Mouse (Mus musculus) embryonic facial prominence, embryonic 13.5 days (tissue): ENCODE data around the gene Foxo3. TPM values are rescaled to one million over a fixed set of nuclear protein-coding genes. Genes with fewer than 3 reads are reported as not detected.

Source experiments
- ATAC-seq: fragments of 200-750 bp; cut with Nextera tagmentation; 2 replicates; pipeline ENCODE4 v1.8.0; 2017; ENCODE audit warnings: low read depth; ENCODE audit not compliant: insufficient number of reproducible peaks, insufficient read depth, low FRiP score, low TSS enrichment
- H3K27ac ChIP-seq: fragments of 300-500 bp; sonication (generic); 2 replicates; pipeline ENCODE4 v1.5.1; 2015; ENCODE audit warnings: moderate library complexity, mild to moderate bottlenecking, inconsistent platforms
- H3K27me3 ChIP-seq: fragments of 300-500 bp; sonication (generic); 2 replicates; pipeline ENCODE4 v1.6.1; 2015; ENCODE audit warnings: mild to moderate bottlenecking, inconsistent platforms
- H3K36me3 ChIP-seq: fragments of 300-500 bp; sonication (generic); 2 replicates; pipeline ENCODE4 v1.6.1; 2015; ENCODE audit warnings: mild to moderate bottlenecking, inconsistent platforms
- H3K4me1 ChIP-seq: fragments of 300-500 bp; sonication (generic); 2 replicates; pipeline ENCODE4 v1.6.1; 2015; ENCODE audit warnings: inconsistent platforms
- H3K4me2 ChIP-seq: fragments of 300-500 bp; sonication (generic); 2 replicates; pipeline ENCODE4 v1.6.1; 2015; ENCODE audit warnings: moderate library complexity, mild to moderate bottlenecking, inconsistent platforms
- H3K4me3 ChIP-seq: fragments of 300-500 bp; sonication (generic); 2 replicates; pipeline ENCODE4 v1.5.1; 2015; ENCODE audit warnings: mild to moderate bottlenecking, inconsistent platforms
- H3K9ac ChIP-seq: fragments of 300-500 bp; sonication (generic); 2 replicates; pipeline ENCODE4 v1.6.1; 2015; ENCODE audit warnings: mild to moderate bottlenecking, inconsistent platforms
- H3K9me3 ChIP-seq: fragments of 300-500 bp; sonication (generic); 2 replicates; pipeline ENCODE4 v1.6.1; 2016; ENCODE audit warnings: inconsistent platforms
- WGBS: fragments of 180-500 bp; shearing (Covaris S2); methylation state at CpG from one replicate; pipeline ENCODE4 v1.1.7; 2015; ENCODE audit warnings: mixed read lengths; 5-methylcytosine and 5-hydroxymethylcytosine counted together
- polyA plus RNA-seq: library from polyadenylated mRNA; unstranded; fragments of >200 nt; fragmentation: Nextera tagmentation; extraction: Ambion mirVana; gene quantifications from 2 replicates; pipeline ENCODE4 v1.2.1, GENCODE M21; 2015

Foxo3 gene
- polyA plus RNA-seq, 1 experiment from 2014 or later = 8.0 TPM

- no peak overlapping the region for H3K27ac ChIP-seq
- H3K4me3 ChIP-seq = no peak overlapping the region
- no peak overlapping the region for H3K4me2 ChIP-seq
- no peaks in the 10 kb centered on the region for H3K27me3 ChIP-seq
- 0 out of 2 replicates have a peak, but pooled peaks cover 3% of the 10 kb centered on the region for H3K36me3 ChIP-seq
- no peaks in the 10 kb centered on the region for H3K9me3 ChIP-seq
- H3K4me1 ChIP-seq = peaks cover 30% of the 10 kb centered on the region
- 51% methylated on average over 5 of the region's 5 CpGs for WGBS
- ATAC-seq = no peak
- H3K9ac ChIP-seq = no peak overlapping the region
These were observed 38.3 kb downstream of the Foxo3 start for GRCm38 (mm10) chr10:42238296-42238695.

DNA sequence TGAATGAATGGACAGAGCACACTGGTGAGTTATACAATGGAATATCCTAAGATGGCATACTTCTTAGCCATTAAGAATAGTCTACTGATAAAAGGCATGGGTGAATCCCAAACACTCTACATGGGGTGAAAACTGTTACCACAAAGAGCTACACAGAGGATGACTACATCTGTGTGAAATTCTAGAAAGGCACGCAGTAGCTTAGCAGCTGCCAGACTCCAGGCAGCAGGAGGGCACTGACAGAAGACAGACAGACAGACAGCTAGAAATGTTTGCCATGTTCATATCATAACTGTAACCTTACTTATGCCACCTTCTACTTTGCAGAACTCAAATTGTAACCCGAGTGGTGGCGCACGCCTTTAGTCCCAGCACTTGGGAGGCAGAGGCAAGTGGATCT, 39.0 kb downstream of the Foxo3 start:
- WGBS = 88% methylated on average over 4 of the region's 4 CpGs
- H3K4me3 ChIP-seq = no peak overlapping the region
- no peak overlapping the region for H3K4me2 ChIP-seq
- ATAC-seq = no peak
- no peaks in the 10 kb centered on the region for H3K9me3 ChIP-seq
- H3K9ac ChIP-seq = no peak overlapping the region
- H3K27ac ChIP-seq = no peak overlapping the region
- 0 out of 2 replicates have a peak, but pooled peaks cover 3% of the 10 kb centered on the region for H3K36me3 ChIP-seq
- no peaks in the 10 kb centered on the region for H3K27me3 ChIP-seq
- peaks cover 37% of the 10 kb centered on the region for H3K4me1 ChIP-seq

DNA sequence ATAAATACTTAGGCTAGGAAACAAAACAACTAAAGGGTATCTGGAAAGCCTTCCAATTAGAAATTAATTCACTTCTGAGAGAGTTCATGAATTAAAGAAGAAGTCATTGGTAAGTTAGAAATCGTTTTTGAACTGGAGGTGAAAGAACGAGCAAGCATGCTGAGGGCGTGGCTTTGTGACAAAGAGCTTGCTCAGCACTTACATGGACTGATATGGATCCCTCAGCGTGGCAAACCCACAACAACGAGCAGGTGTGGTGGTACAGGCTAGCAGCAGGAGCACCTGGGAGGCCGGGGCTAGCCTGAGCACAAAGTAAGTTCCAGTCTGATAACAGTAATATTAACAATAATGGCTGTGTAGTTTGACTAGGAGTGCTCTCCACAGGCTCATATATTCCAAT, 41.2 kb downstream of the Foxo3 start:
- no peak for ATAC-seq
- no peak overlapping the region for H3K4me2 ChIP-seq
- H3K9ac ChIP-seq = no peak overlapping the region
- H3K9me3 ChIP-seq = no peaks in the 10 kb centered on the region
- no peaks in the 10 kb centered on the region for H3K27me3 ChIP-seq
- 83% methylated on average over 6 of the region's 6 CpGs for WGBS
- H3K4me3 ChIP-seq = no peak overlapping the region
- 0 out of 2 replicates have a peak, but pooled peaks cover 3% of the 10 kb centered on the region for H3K36me3 ChIP-seq
- H3K4me1 ChIP-seq = peaks cover 45% of the 10 kb centered on the region
- no peak overlapping the region for H3K27ac ChIP-seq

DNA sequence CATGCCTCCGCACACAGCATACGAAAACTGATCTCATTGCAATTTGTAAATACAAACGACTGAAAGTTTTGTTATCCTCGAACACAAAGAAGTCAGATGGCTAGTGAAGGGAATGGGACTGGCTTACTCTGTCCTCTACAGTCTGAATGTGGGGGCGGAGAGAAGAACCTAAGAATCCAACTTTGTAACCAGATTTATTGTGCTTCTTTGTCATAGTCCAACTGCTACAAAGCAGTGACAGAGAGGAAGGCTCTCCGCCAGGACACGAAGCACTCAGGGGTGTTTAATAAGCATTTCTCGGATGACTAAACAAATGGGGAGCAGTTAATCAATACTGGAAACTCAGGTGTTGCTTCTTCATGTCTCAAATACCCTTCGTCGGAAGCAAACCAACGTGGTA, 43.6 kb downstream of the Foxo3 start:
- Histone ChIP-seq H3K4me1 (peaks cover 53% of the 10 kb centered on the region), H3K36me3 (no peaks in the 10 kb centered on the region), H3K4me3 (no peak overlapping the region), H3K9ac (no peak overlapping the region), H3K9me3 (no peaks in the 10 kb centered on the region), H3K27ac (no peak overlapping the region), H3K4me2 (no peak overlapping the region), H3K27me3 (no peaks in the 10 kb centered on the region)
- ATAC-seq = no peak
- 75% methylated on average over 11 of the region's 11 CpGs for WGBS

DNA sequence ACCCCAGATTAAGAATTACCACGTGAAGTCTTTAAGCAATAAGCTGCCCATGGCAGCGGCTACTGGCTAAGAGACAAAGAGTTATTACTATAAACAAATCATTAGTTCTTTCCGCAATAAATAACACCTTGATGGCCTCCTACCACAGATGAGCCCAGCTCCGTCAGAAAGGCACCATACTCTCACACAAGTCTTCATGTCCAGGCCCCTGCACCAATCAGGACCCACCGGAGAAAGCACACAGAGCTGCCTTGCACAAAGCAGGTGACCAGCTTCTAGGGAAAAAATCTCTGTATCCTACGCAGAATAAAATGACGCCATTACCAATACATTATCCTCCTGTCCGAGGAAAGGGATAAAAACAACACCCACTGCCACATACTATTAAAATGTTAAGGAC, 44.7 kb downstream of the Foxo3 start:
- 79% methylated on average over 8 of the region's 8 CpGs for WGBS
- Histone ChIP-seq H3K4me3 (no peak overlapping the region), H3K27ac (no peak overlapping the region), H3K9me3 (no peaks in the 10 kb centered on the region), H3K36me3 (peaks cover 2% of the 10 kb centered on the region), H3K27me3 (no peaks in the 10 kb centered on the region), H3K4me1 (peaks cover 59% of the 10 kb centered on the region), H3K9ac (no peak overlapping the region), H3K4me2 (no peak overlapping the region)
- no peak for ATAC-seq

- no peaks in the 10 kb centered on the region for H3K9me3 ChIP-seq
- peaks cover 9% of the 10 kb centered on the region for H3K36me3 ChIP-seq
- H3K9ac ChIP-seq = no peak overlapping the region
- no peak overlapping the region for H3K4me3 ChIP-seq
- no peak overlapping the region for H3K27ac ChIP-seq
- no peaks in the 10 kb centered on the region for H3K27me3 ChIP-seq
- peaks cover 61% of the 10 kb centered on the region for H3K4me1 ChIP-seq
- ATAC-seq = no peak
- 68% methylated on average over 3 of the region's 3 CpGs for WGBS
- no peak overlapping the region for H3K4me2 ChIP-seq
These were observed 45.4 kb downstream of the Foxo3 start for GRCm38 (mm10) chr10:42231100-42231541.

DNA sequence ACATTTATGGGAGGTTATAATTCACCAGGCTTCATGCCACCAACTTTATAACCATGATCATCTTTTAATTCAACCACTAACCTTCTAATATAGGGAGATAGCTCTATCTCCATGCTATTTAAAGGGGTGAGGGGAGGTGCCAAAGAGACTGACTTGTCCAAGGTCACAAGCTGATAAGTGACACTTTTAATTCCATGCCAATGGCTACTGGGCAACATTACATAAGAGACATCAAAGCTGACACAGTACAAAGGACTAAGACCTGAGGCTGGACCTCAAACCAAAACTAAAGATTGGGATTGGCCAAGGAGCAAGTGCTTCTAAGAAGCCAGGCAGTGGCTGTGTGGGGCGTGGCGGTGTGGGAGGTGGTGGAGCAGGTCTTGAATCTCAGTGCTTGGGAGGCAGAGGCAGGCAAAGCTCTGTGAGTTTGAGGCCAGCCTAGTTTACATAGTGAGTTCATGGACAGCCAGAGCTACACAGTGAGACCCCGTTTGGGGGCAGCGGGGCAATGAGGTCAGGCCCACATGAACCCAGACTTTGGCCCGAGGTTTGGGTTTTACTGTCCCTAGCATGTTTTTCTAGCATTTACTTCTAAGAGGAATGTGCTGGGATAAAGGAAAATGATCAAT, 46.0 kb downstream of the Foxo3 start:
- peaks cover 66% of the 10 kb centered on the region for H3K4me1 ChIP-seq
- no peak overlapping the region for H3K27ac ChIP-seq
- 90% methylated on average over 5 of the region's 5 CpGs for WGBS

DNA sequence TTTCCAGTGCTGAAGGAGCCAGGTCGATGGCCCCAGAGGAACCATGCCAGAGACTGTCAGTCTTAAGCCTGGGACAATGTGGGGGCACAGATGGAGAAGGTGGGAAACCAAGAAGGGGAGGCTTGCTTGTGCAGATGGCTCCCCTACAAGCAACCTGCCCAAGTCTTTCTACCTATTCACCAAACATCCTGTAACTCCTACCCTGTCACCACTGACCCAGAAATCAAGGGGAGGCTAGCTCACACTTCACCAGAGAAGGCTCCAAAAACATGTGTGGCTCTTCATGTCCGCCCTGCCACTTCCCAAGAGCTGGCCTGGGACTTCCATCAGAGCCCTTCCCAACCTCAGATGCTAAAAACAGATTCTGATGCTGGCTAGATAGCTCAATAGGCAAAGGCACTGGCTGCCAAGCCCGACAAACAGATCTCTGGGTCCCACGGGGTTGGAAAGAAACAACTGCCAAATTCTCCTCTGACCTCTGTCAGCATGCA, 48.8 kb downstream of the Foxo3 start:
- H3K4me1 ChIP-seq = peaks cover 62% of the 10 kb centered on the region
- no peaks in the 10 kb centered on the region for H3K9me3 ChIP-seq
- 73% methylated on average over 4 of the region's 4 CpGs for WGBS
- H3K27me3 ChIP-seq = no peaks in the 10 kb centered on the region
- no peak overlapping the region for H3K27ac ChIP-seq
- peaks cover 12% of the 10 kb centered on the region for H3K36me3 ChIP-seq
- H3K9ac ChIP-seq = no peak overlapping the region
- no peak for ATAC-seq
- H3K4me3 ChIP-seq = no peak overlapping the region
- H3K4me2 ChIP-seq = no peak overlapping the region

More for the DNA sequence above, 46.0 kb downstream of the Foxo3 start:
- Histone ChIP-seq H3K36me3 (peaks cover 12% of the 10 kb centered on the region), H3K4me2 (no peak overlapping the region), H3K9me3 (no peaks in the 10 kb centered on the region), H3K9ac (no peak overlapping the region), H3K4me3 (no peak overlapping the region), H3K27me3 (no peaks in the 10 kb centered on the region)
- ATAC-seq = no peak

DNA sequence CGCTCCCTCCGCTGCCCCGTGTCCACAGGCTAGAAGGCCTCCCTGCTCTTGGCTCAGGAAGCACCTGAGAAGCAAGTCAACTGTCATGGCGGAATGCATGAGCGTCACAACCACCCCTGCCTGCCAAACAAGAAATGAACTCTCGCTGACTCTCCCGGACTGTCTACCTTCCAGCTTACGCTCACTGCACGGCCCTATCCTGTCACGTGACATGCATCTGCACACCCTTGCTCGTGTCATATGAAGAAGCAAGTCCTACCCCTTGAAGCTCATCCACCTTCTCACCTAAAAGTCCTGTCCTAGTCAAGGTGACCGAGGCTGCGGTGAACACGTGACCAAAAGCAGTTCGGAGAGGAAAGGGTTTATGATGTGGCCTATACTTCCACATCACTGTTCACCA, 50.4 kb downstream of the Foxo3 start:
- WGBS = 93% methylated on average over 15 of the region's 15 CpGs

GRCm38 (mm10) chr10:42225184-42225935, 51.2 kb downstream of the Foxo3 start:
- no peak overlapping the region for H3K4me2 ChIP-seq
- H3K27me3 ChIP-seq = no peaks in the 10 kb centered on the region
- H3K36me3 ChIP-seq = peaks cover 12% of the 10 kb centered on the region
- peaks cover 67% of the 10 kb centered on the region for H3K4me1 ChIP-seq
- H3K27ac ChIP-seq = no peak overlapping the region
- no peaks in the 10 kb centered on the region for H3K9me3 ChIP-seq
- 79% methylated on average over 18 of the region's 18 CpGs for WGBS
- H3K4me3 ChIP-seq = no peak overlapping the region
- no peak overlapping the region for H3K9ac ChIP-seq
- no peak for ATAC-seq

More for the DNA sequence above, 50.4 kb downstream of the Foxo3 start:
- H3K9me3 ChIP-seq = no peaks in the 10 kb centered on the region
- no peak overlapping the region for H3K4me2 ChIP-seq
- no peak overlapping the region for H3K27ac ChIP-seq
- H3K36me3 ChIP-seq = peaks cover 12% of the 10 kb centered on the region
- no peak for ATAC-seq
- H3K9ac ChIP-seq = no peak overlapping the region
- no peak overlapping the region for H3K4me3 ChIP-seq
- H3K4me1 ChIP-seq = peaks cover 65% of the 10 kb centered on the region
- H3K27me3 ChIP-seq = no peaks in the 10 kb centered on the region

DNA sequence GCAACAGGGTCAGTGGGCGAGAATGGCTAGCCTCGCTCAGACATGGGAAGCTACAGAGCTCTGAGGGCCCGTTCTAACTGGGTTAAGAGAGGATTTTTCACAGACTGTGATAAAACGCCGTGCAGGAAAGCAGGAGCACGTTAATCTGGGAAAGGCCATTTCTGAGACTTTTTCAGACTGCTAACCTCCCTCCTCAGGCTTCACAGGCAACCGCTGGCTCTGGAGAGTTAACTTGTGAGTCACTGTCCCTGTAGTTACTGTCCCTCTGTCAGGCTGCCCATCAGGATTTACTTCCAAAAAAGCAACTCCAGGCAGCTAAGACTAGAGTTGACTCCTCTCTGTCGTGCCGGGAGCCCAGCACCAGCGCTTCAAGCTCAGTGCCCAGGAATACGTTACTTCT, 54.6 kb downstream of the Foxo3 start:
- Histone ChIP-seq H3K4me3 (no peak overlapping the region), H3K27me3 (no peaks in the 10 kb centered on the region), H3K9ac (no peak overlapping the region), H3K4me1 (peaks cover 56% of the 10 kb centered on the region), H3K27ac (0 out of 2 replicates have a peak overlapping the region, but pooled peaks have one; percentile 28), H3K9me3 (no peaks in the 10 kb centered on the region), H3K4me2 (no peak overlapping the region), H3K36me3 (peaks cover 12% of the 10 kb centered on the region)
- 61% methylated on average over 11 of the region's 11 CpGs for WGBS
- no peak for ATAC-seq
